In genomic region chr5:142576832-142577231, GRCm38 (mm10) we compare ENCODE assay signal across 14 mouse cellular contexts. TPM values are rescaled to one million over a fixed set of nuclear protein-coding genes. Genes with fewer than 3 reads are reported as not detected.
DNase-seq lines count a peak whose midpoint lies in the region; ATAC-seq lines count a peak whose summit lies in the region.
"Had no signal": no experiment of that assay in that cellular context is flagged by ENCODE, and none has a peak within 500 bp of the region (broad histone marks: within the 10 kb centered on the region; RNA-seq: fewer than 3 reads in every experiment).

No protein-coding gene starts in this region.

- WGBS in heart, embryonic 12.5 days: 59% methylated on average over 7 of the region's 7 CpGs

- H3K36me3 ChIP-seq in heart, embryonic 12.5 days: no peaks in the 10 kb centered on the region

- H3K9ac ChIP-seq in heart, embryonic 12.5 days: no peak overlapping the region
- H3K9ac ChIP-seq: midbrain, embryonic 15.5 days had no signal

- H3K4me1 ChIP-seq in heart, embryonic 12.5 days (replicated peaks): no peaks in the 10 kb centered on the region

- peak; percentile 8 to 29 for DNase-seq in heart, postnatal 10 days
- peak; percentile 41 for DNase-seq in retina, postnatal 1 day
- DNase-seq in retina, embryonic 14.5 days (ENCODE audit: low spot score): no peak
- peak; percentile 92 for DNase-seq in adrenal gland, postnatal 14 days
- peak; percentile 94 for DNase-seq in testis, postnatal 10 days (ENCODE audit: low spot score)
- no peak for DNase-seq in layer of hippocampus, adult 9-10 months (ENCODE audit: low spot score)
- DNase-seq: heart, postnatal 36 days; kidney, adult 18-20 months; layer of hippocampus, postnatal 36 days; lung, postnatal 14 days had no signal

- no peak for ATAC-seq in heart, embryonic 12.5 days (ENCODE audit: insufficient number of reproducible peaks, low FRiP score)
- ATAC-seq: midbrain, embryonic 15.5 days had no signal

- H3K4me3 ChIP-seq in heart, embryonic 12.5 days: no peak overlapping the region
- H3K4me3 ChIP-seq: midbrain, embryonic 15.5 days had no signal

- intact Hi-C loops in heart, postnatal 10 days (cut with DNase I): no loop called here

- H3K27ac ChIP-seq in heart, embryonic 12.5 days (ENCODE audit: poor library complexity, severe bottlenecking): no peak overlapping the region
- H3K27ac ChIP-seq: midbrain, embryonic 15.5 days had no signal

- peaks cover 20% of the 10 kb centered on the region for H3K9me3 ChIP-seq in heart, embryonic 12.5 days (replicated peaks)
- H3K9me3 ChIP-seq: midbrain, embryonic 15.5 days had no signal

- H3K4me2 ChIP-seq in heart, embryonic 12.5 days: no peak overlapping the region
- H3K4me2 ChIP-seq: midbrain, embryonic 15.5 days had no signal

- peaks cover 9% of the 10 kb centered on the region for H3K27me3 ChIP-seq in heart, embryonic 12.5 days (replicated peaks)
- H3K27me3 ChIP-seq: midbrain, embryonic 15.5 days had no signal

RNA-seq across cellular contexts. Expression of gene Radil, which starts 25.9 kb away (rescaled TPM):
- total RNA-seq in heart, postnatal 10 days (2021): 1 to 10 TPM; 2.8 to 3.4 TPM
- 9.4 and 10.8 TPM in 2 replicates for polyA plus RNA-seq in heart, embryonic 12.5 days (2016; fragmentation: Nextera tagmentation; extraction: Ambion mirVana)
- 8.1 and 8.7 TPM in 2 replicates for total RNA-seq in adrenal gland, postnatal 14 days (2021)
- total RNA-seq: neutrophil, adult 5-6 weeks had no signal

RNA-seq across cellular contexts. Expression of gene Mmd2, which starts 31.8 kb away (rescaled TPM):
- total RNA-seq in heart, postnatal 10 days (2021): 1 to 10 TPM in 1 of 2 experiments, under 1 TPM in 1; 0.82 to 3.3 TPM
- 0.18 and 0.32 TPM in 2 replicates for polyA plus RNA-seq in heart, embryonic 12.5 days (2016; fragmentation: Nextera tagmentation; extraction: Ambion mirVana)
- 39.2 and 59.5 TPM in 2 replicates for total RNA-seq in adrenal gland, postnatal 14 days (2021)
- total RNA-seq: neutrophil, adult 5-6 weeks had no signal

RNA-seq across cellular contexts. Expression of gene Papolb, which starts 47.0 kb away (rescaled TPM):
- under 1 TPM; 0.12 to 0.17 TPM for total RNA-seq in heart, postnatal 10 days (2021)
- polyA plus RNA-seq in heart, embryonic 12.5 days (2016; fragmentation: Nextera tagmentation; extraction: Ambion mirVana): 0.24 and 0.33 TPM in 2 replicates
- 0.19 and 0.33 TPM in 2 replicates for total RNA-seq in adrenal gland, postnatal 14 days (2021)
- total RNA-seq: neutrophil, adult 5-6 weeks had no signal
- polyA plus RNA-seq: spleen, adult 2 months had no signal

RNA-seq across cellular contexts. Expression of gene Wipi2, which starts 50.7 kb away (rescaled TPM):
- total RNA-seq in heart, postnatal 10 days (2021): 10 to 100 TPM; 39.0 to 39.3 TPM
- 35.3 and 36.6 TPM in 2 replicates for polyA plus RNA-seq in heart, embryonic 12.5 days (2016; fragmentation: Nextera tagmentation; extraction: Ambion mirVana)
- total RNA-seq in adrenal gland, postnatal 14 days (2021): 98.5 and 109 TPM in 2 replicates

Comparison
In these comparisons a context has a peak if more than half of its experiments do, and no peak if none do; other contexts are left out.
1. DNase-seq: peak in heart, postnatal 10 days (2 of 2), retina, postnatal 1 day (single experiment), adrenal gland, postnatal 14 days (single experiment) and testis, postnatal 10 days (single experiment); none in retina, embryonic 14.5 days (single experiment) and layer of hippocampus, adult 9-10 months (single experiment).